ENCODE assay signal across 31 mouse cellular contexts in genomic region chr11:7519556-7519955, GRCm38 (mm10).
"Had no signal": no experiment of that assay in that cellular context is flagged by ENCODE, and none has a peak within 500 bp of the region (broad histone marks: within the 10 kb centered on the region; RNA-seq: fewer than 3 reads in every experiment).

No protein-coding gene starts in this region.

- H3K4me1 ChIP-seq: limb, embryonic 10.5 days; limb, embryonic 12.5 days; limb, embryonic 13.5 days; limb, embryonic 15.5 days; liver, embryonic 12.5 days; liver, embryonic 13.5 days; liver, embryonic 15.5 days; lung, embryonic 15.5 days; megakaryocyte, embryonic 14.5 days; midbrain, embryonic 10.5 days; midbrain, embryonic 12.5 days; midbrain, embryonic 13.5 days; midbrain, embryonic 15.5 days had no signal

- H3K9ac ChIP-seq: limb, embryonic 12.5 days; limb, embryonic 13.5 days; limb, embryonic 15.5 days; liver, embryonic 12.5 days; liver, embryonic 13.5 days; liver, embryonic 14.5 days; liver, embryonic 15.5 days; lung, embryonic 14.5 days; lung, embryonic 15.5 days; midbrain, embryonic 12.5 days; midbrain, embryonic 13.5 days; midbrain, embryonic 15.5 days had no signal

- H3K27ac ChIP-seq: left cerebral cortex, adult 2 months; limb, embryonic 10.5 days; limb, embryonic 12.5 days; limb, embryonic 13.5 days; limb, embryonic 15.5 days; liver, embryonic 12.5 days; liver, embryonic 13.5 days; liver, embryonic 14.5 days; liver, embryonic 15.5 days; lung, embryonic 15.5 days; macrophage; midbrain, embryonic 10.5 days; midbrain, embryonic 12.5 days; midbrain, embryonic 13.5 days; midbrain, embryonic 15.5 days had no signal

- H3K9me3 ChIP-seq: limb, embryonic 10.5 days; limb, embryonic 12.5 days; limb, embryonic 15.5 days; liver, embryonic 12.5 days; liver, embryonic 13.5 days; liver, embryonic 15.5 days; lung, embryonic 15.5 days; midbrain, embryonic 10.5 days; midbrain, embryonic 12.5 days; midbrain, embryonic 13.5 days; midbrain, embryonic 15.5 days had no signal

- H3K4me2 ChIP-seq: limb, embryonic 12.5 days; limb, embryonic 13.5 days; limb, embryonic 15.5 days; liver, embryonic 11.5 days; liver, embryonic 12.5 days; liver, embryonic 13.5 days; liver, embryonic 15.5 days; lung, embryonic 14.5 days; lung, embryonic 15.5 days; midbrain, embryonic 11.5 days; midbrain, embryonic 12.5 days; midbrain, embryonic 13.5 days; midbrain, embryonic 15.5 days had no signal

- DNase-seq: left cerebral cortex, postnatal 4 days; liver; liver, embryonic 13.5 days; lung, adult 18-20 months; lung, adult 2 months; lung, embryonic 14.5 days; lung, postnatal 10 days; lung, postnatal 14 days; lung, postnatal 36 days; lung, postnatal 4 days; midbrain, embryonic 14.5 days had no signal

- ATAC-seq: liver, embryonic 12.5 days; lung, postnatal 0 days; midbrain, embryonic 13.5 days; midbrain, embryonic 15.5 days; midbrain, embryonic 16.5 days had no signal

- H3K27me3 ChIP-seq: limb, embryonic 12.5 days; limb, embryonic 13.5 days; limb, embryonic 15.5 days; liver, embryonic 12.5 days; liver, embryonic 13.5 days; liver, embryonic 15.5 days; lung, embryonic 15.5 days; megakaryocyte, embryonic 14.5 days; midbrain, embryonic 12.5 days; midbrain, embryonic 13.5 days; midbrain, embryonic 15.5 days had no signal

- H3K36me3 ChIP-seq: limb, embryonic 10.5 days; limb, embryonic 12.5 days; limb, embryonic 13.5 days; limb, embryonic 15.5 days; liver, embryonic 12.5 days; liver, embryonic 13.5 days; liver, embryonic 15.5 days; lung, embryonic 15.5 days; midbrain, embryonic 10.5 days; midbrain, embryonic 12.5 days; midbrain, embryonic 13.5 days; midbrain, embryonic 15.5 days had no signal

- H3K4me3 ChIP-seq: left cerebral cortex, adult 2 months; limb, embryonic 10.5 days; limb, embryonic 12.5 days; limb, embryonic 13.5 days; limb, embryonic 15.5 days; liver, embryonic 12.5 days; liver, embryonic 13.5 days; liver, embryonic 15.5 days; lung, embryonic 15.5 days; megakaryocyte, embryonic 14.5 days; midbrain, embryonic 10.5 days; midbrain, embryonic 12.5 days; midbrain, embryonic 13.5 days; midbrain, embryonic 15.5 days; myocyte had no signal
